Mouse (Mus musculus) lung, postnatal 36 days (tissue): Measurements from ENCODE around the gene Pifo.

Source experiments
- DNase-seq: peaks from one replicate; pipeline ENCODE4 v3.0.0; 2022; ENCODE audit warnings: mixed read lengths

Gene Pifo

GRCm38 (mm10) chr3:105951348-105951747 is 63.1 kb downstream of the Pifo start:
- DNase-seq, result no peak
